Mouse (Mus musculus): Measurements from ENCODE around the gene Mettl23. TPM values are rescaled to one million over a fixed set of nuclear protein-coding genes. Genes with fewer than 3 reads are reported as not detected.
"Not testable (repeated sequence)": the region's sequence is repeated elsewhere in the genome, so short reads cannot be mapped to it uniquely, and the experiment has no call there.

Mettl23 gene
- polyA plus RNA-seq, 1 experiment from 2014 or later: 79.9 TPM

- peaks cover 9% of the 10 kb centered on the region for H3K4me1 ChIP-seq
- peaks cover 7% of the 10 kb centered on the region; the same call in 1 of the 2 replicates for H3K27me3 ChIP-seq
- no peaks in the 10 kb centered on the region for H3K36me3 ChIP-seq
- H3K4me3 ChIP-seq (replicated peaks): peak overlapping the region; percentile 37
- no peaks in the 10 kb centered on the region for H3K9me3 ChIP-seq (replicated peaks)
- H3K4me2 ChIP-seq (replicated peaks): peak overlapping the region; percentile 55
- H3K9ac ChIP-seq: no peak overlapping the region
- H3K27ac ChIP-seq (replicated peaks): 0 out of 2 replicates have a peak overlapping the region, but pooled peaks have one; percentile 36
- ATAC-seq (ENCODE audit: insufficient number of reproducible peaks, low FRiP score, low TSS enrichment, low read depth): peak; percentile 77
- 2% methylated on average over 28 of the region's 28 CpGs for WGBS
Measured at GRCm38 (mm10) chr11:116885275-116886151, 42.4 kb downstream of the Mettl23 start.

DNA sequence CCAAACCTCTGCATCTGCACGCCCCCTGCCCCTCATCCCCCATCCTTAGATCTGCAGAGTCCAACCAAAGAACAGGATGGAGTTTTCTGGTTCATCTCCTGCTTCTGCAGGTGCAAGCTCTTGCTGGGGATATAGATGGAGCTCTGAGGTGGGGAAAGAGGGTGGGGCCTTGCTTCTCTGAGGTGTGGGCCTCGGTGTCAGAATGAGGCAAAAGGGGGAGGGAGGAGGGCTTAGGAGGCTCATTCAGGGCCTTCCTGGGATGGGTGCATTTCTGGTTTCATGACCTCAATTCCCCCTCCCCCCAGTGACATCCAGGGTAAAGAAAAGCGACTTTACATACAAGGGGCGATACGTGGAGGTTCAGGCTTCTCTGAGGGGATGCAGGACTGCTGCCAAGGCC lies 44.1 kb downstream of the Mettl23 start:
- no peaks in the 10 kb centered on the region for H3K36me3 ChIP-seq
- H3K9ac ChIP-seq: no peak overlapping the region
- 52% methylated on average over 5 of the region's 5 CpGs for WGBS
- no peaks in the 10 kb centered on the region for H3K9me3 ChIP-seq (replicated peaks)
- peaks cover 9% of the 10 kb centered on the region for H3K4me1 ChIP-seq
- ATAC-seq (ENCODE audit: insufficient number of reproducible peaks, low FRiP score, low TSS enrichment, low read depth): no peak
- no peak overlapping the region for H3K27ac ChIP-seq (replicated peaks)
- H3K4me2 ChIP-seq (replicated peaks): no peak overlapping the region
- H3K27me3 ChIP-seq: peaks cover 7% of the 10 kb centered on the region; the same call in 1 of the 2 replicates
- no peak overlapping the region for H3K4me3 ChIP-seq (replicated peaks)

DNA sequence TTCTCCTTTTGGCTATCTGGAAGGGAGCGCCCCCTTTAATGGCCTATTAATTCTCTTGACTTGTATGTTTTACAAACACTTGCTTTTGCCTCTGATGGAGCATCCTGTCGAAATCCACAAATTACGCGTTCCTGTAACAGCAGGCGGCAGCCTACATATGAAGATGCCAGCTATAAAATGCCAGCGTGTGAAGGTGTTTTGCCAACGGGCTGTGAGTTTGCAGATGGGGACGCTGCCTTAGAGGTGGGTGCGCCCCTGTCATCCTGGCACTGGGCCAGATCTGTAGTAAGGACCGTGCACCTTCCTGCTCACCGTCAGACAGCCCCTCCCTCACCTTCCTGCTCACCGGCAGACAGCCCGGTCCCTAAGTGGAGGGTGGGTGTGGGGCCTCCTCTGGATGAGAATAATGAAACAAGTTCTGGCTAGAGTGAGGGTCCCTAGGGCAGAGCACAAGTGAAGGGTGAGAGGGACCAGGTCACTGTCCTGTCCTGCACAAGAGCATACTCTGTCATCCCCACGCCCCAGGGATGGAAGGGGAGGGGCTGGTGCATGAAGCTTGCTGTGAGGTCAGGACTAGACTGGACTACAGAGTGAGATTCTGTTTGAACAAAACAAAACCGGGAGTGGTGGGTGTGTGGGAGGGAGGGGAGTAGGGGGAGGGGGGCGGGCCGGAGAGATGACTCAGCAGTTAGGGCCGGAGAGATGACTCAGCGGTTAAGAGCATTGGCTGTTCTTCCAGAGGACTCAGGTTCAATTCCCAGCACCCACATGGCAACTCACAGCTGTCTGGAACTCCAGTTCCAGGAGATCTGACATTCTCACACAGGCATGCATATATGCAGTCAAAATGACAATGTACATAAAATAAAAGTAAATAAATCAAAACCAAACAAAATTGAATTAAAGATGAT lies 50.7 kb downstream of the Mettl23 start:
- ATAC-seq (ENCODE audit: insufficient number of reproducible peaks, low FRiP score, low TSS enrichment, low read depth): no peak
- no peaks in the 10 kb centered on the region for H3K27me3 ChIP-seq
- H3K4me3 ChIP-seq (replicated peaks): no peak overlapping the region
- H3K27ac ChIP-seq (replicated peaks): no peak overlapping the region
- H3K9ac ChIP-seq: no peak overlapping the region
- no peaks in the 10 kb centered on the region for H3K36me3 ChIP-seq
- WGBS: 63% methylated on average over 19 of the region's 19 CpGs
- no peaks in the 10 kb centered on the region for H3K9me3 ChIP-seq (replicated peaks)
- no peak overlapping the region for H3K4me2 ChIP-seq (replicated peaks)
- 0 out of 2 replicates have a peak, but pooled peaks cover 5% of the 10 kb centered on the region for H3K4me1 ChIP-seq

DNA sequence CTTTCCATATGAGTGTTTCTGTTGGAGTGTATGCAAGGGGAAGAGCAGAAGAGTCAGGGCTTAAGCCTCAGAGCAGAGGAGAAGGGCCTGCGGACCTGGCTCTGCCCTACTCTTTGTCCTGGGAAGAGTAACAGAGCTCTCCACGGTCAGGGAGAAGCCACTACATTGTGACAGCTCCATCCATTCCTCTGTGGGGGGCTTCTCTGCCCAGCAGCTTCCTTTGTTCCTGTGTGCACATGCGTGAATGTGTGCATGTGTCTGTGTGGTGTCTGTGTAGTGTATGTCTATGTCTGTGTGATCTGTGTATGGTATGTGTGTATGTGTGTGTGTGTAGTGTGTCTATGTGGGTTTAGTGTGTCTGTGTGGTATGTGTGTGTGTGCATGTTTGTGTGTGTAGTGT lies 52.3 kb downstream of the Mettl23 start:
- Histone ChIP-seq H3K36me3 (no peaks in the 10 kb centered on the region), H3K4me2 (replicated peaks) (no peak overlapping the region), H3K9ac (no peak overlapping the region), H3K9me3 (replicated peaks) (no peaks in the 10 kb centered on the region), H3K4me1 (0 out of 2 replicates have a peak, but pooled peaks cover 5% of the 10 kb centered on the region), H3K4me3 (replicated peaks) (no peak overlapping the region), H3K27ac (replicated peaks) (no peak overlapping the region), H3K27me3 (no peaks in the 10 kb centered on the region)
- ATAC-seq (ENCODE audit: insufficient number of reproducible peaks, low FRiP score, low TSS enrichment, low read depth): no peak
- 72% methylated on average over 3 of the region's 3 CpGs for WGBS

GRCm38 (mm10) chr11:116899247-116899646 lies 56.2 kb downstream of the Mettl23 start:
- Histone ChIP-seq H3K4me2 (replicated peaks) (no peak overlapping the region), H3K9me3 (replicated peaks) (no peaks in the 10 kb centered on the region), H3K27me3 (peaks cover 5% of the 10 kb centered on the region; the same call in 1 of the 2 replicates), H3K9ac (no peak overlapping the region), H3K4me3 (replicated peaks) (no peak overlapping the region), H3K27ac (replicated peaks) (no peak overlapping the region), H3K4me1 (0 out of 2 replicates have a peak, but pooled peaks cover 5% of the 10 kb centered on the region), H3K36me3 (no peaks in the 10 kb centered on the region)
- WGBS: 88% methylated on average over 12 of the region's 12 CpGs
- ATAC-seq (ENCODE audit: insufficient number of reproducible peaks, low FRiP score, low TSS enrichment, low read depth): no peak

DNA sequence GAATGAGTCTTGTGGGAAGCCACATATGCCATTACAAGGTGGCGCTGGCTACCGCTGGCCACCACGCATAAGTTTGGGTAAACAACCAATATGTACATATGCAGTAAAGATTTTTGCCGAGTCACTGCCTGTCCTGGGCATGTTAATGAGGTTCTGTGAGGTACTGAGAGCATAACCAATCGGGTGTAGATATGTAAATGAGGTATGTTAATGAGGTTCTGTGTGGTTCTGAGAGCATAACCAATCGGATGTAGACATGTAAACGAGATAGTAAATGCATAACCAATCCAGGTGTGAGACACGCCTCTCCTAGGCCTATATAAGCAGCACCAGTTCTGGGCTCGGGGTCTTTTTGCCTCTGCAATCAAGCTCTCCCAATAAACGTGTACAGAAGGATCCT lies 59.5 kb downstream of the Mettl23 start:
- H3K9me3 ChIP-seq (replicated peaks); H3K4me3 ChIP-seq (replicated peaks); H3K27ac ChIP-seq (replicated peaks); H3K4me2 ChIP-seq (replicated peaks); ATAC-seq (ENCODE audit: insufficient number of reproducible peaks, low FRiP score, low TSS enrichment, low read depth); H3K4me1 ChIP-seq; H3K9ac ChIP-seq; H3K36me3 ChIP-seq: not testable (repeated sequence)
- WGBS: 88% methylated on average over 10 of the region's 10 CpGs
- peaks cover 17% of the 10 kb centered on the region for H3K27me3 ChIP-seq

Other genes with a start within 250 kb of the Mettl23 start
- gene Rhbdf2, start 216.3 kb upstream of the Mettl23 start, polyA plus RNA-seq (2015; fragmentation: Nextera tagmentation; extraction: Ambion mirVana): 8.3 and 8.8 TPM in 2 replicates
- 3.6 and 3.8 TPM in 2 replicates for gene Prcd, start 189.7 kb upstream of the Mettl23 start, polyA plus RNA-seq (2015; fragmentation: Nextera tagmentation; extraction: Ambion mirVana)
- gene Cygb, start 189.0 kb upstream of the Mettl23 start, polyA plus RNA-seq (2015; fragmentation: Nextera tagmentation; extraction: Ambion mirVana): 32.7 and 33.3 TPM in 2 replicates
- not detected in 2 replicates for gene St6galnac1, start 67.8 kb upstream of the Mettl23 start, polyA plus RNA-seq (2015; fragmentation: Nextera tagmentation; extraction: Ambion mirVana)
- 24.8 and 32.3 TPM in 2 replicates for gene Mxra7, start 15.2 kb upstream of the Mettl23 start, polyA plus RNA-seq (2015; fragmentation: Nextera tagmentation; extraction: Ambion mirVana)
- 74.1 and 79.1 TPM in 2 replicates for gene Jmjd6, start 171 bp downstream of the Mettl23 start, polyA plus RNA-seq (2015; fragmentation: Nextera tagmentation; extraction: Ambion mirVana)
- 44.8 and 51.2 TPM in 2 replicates for gene Mfsd11, start 9.2 kb downstream of the Mettl23 start, polyA plus RNA-seq (2015; fragmentation: Nextera tagmentation; extraction: Ambion mirVana)
- gene Srsf2, start 9.8 kb downstream of the Mettl23 start, polyA plus RNA-seq (2015; fragmentation: Nextera tagmentation; extraction: Ambion mirVana): 694 and 715 TPM in 2 replicates
- gene Mgat5b, start 75.6 kb downstream of the Mettl23 start, polyA plus RNA-seq (2015; fragmentation: Nextera tagmentation; extraction: Ambion mirVana): 3.0 and 3.2 TPM in 2 replicates